Mouse (Mus musculus): ENCODE measurements around the gene Gm28044.
"Not testable (repeated sequence)": the region's sequence is repeated elsewhere in the genome, so short reads cannot be mapped to it uniquely, and the experiment has no call there.

DNA sequence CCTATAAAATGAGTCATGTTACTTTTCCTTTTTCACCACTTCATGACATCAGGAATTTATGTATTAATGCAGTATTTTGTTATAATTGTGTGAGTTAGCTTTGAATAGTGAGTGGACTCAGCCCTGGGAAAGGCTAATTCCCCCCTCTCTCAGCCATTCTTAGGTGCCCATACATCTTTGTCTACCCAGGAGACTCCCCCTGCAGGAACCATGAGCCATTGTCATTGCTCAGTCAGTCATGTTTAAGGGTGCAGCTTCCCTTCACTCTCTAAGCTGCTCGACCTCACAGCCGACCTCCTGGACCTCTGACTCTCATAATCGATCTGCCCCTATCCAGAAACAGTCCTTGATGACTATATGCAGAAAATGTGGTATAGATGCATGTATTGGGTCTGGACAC, 15.9 kb upstream of the Gm28044 start:
- not testable (repeated sequence) for TF ChIP-seq CTCF (IDR thresholded peaks at IDR 0.05; ENCODE audit: control insufficient read depth, insufficient read depth, insufficient replicate concordance, low read depth, low read length); POLR2A (IDR thresholded peaks at IDR 0.05; ENCODE audit: control insufficient read depth, low read depth, low read length)
